Mouse (Mus musculus) splenic B cell, adult 2 months (primary cell): ENCODE data around the gene Arhgap19.
"Not testable (repeated sequence)": the region's sequence is repeated elsewhere in the genome, so short reads cannot be mapped to it uniquely, and the experiment has no call there.

Experiments used
- DNase-seq: peaks from one replicate; pipeline ENCODE4 v3.0.0-alpha.2; 2011; ENCODE audit warnings: low read depth, low spot score
- H3K27me3 ChIP-seq: 2 replicates; pipeline ENCODE4 v1.6.1; 2012; ENCODE audit warnings: mild to moderate bottlenecking, low read length, moderate library complexity, mixed read lengths; ENCODE audit not compliant: control insufficient read depth, poor library complexity, insufficient read depth, severe bottlenecking
- H3K36me3 ChIP-seq: 2 replicates; pipeline ENCODE4 v1.6.1; 2012; ENCODE audit warnings: mild to moderate bottlenecking, low read length, moderate library complexity, mixed read lengths; ENCODE audit not compliant: control insufficient read depth, poor library complexity, insufficient read depth, severe bottlenecking

Arhgap19 gene

DNA sequence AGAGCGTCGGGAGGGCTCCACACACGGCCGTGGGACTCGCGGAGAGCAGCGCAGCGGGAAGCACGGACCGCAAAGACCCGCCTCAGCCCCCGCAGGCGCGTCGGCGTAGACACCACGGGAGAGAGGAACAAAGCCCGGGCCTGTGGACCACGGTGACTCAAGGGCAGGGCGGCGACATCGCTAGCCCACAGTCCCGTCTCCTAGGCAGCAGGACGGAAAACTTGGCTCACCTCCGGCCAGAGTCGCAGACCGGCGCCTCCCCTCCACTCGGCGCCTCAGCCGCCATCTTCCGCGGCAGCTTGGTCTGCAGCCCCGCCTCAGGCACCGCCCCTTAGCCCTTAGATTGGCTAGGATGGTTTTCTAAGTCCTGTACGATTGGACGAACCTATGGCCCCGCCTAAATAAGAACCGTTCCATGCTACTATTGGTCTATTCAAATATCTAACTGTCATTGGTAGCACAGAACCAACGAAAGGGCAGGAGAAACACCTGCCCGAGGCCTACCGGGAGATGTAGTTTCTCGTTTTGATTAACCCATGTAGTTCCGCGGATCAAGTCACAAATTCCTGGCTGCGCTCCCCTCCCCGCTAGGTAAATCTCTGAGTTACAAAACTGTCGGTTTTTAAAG lies at the start of gene Arhgap19:
Arhgap19 (minus strand) TSS at position 306 of the 628 bp plus-strand sequence.
- DNase-seq = peak; percentile 95
- Histone ChIP-seq H3K27me3 (no peaks in the 10 kb centered on the region), H3K36me3 (no peaks in the 10 kb centered on the region)

GRCm38 (mm10) chr19:41850719-41851543 lies 49.1 kb upstream of the Arhgap19 start:
- Histone ChIP-seq H3K36me3 (no peaks in the 10 kb centered on the region), H3K27me3 (no peaks in the 10 kb centered on the region)
- peak; percentile 58 for DNase-seq

GRCm38 (mm10) chr19:41850021-41850718 lies 48.3 kb upstream of the Arhgap19 start:
- no peak for DNase-seq
- Histone ChIP-seq H3K27me3 (no peaks in the 10 kb centered on the region), H3K36me3 (no peaks in the 10 kb centered on the region)

DNA sequence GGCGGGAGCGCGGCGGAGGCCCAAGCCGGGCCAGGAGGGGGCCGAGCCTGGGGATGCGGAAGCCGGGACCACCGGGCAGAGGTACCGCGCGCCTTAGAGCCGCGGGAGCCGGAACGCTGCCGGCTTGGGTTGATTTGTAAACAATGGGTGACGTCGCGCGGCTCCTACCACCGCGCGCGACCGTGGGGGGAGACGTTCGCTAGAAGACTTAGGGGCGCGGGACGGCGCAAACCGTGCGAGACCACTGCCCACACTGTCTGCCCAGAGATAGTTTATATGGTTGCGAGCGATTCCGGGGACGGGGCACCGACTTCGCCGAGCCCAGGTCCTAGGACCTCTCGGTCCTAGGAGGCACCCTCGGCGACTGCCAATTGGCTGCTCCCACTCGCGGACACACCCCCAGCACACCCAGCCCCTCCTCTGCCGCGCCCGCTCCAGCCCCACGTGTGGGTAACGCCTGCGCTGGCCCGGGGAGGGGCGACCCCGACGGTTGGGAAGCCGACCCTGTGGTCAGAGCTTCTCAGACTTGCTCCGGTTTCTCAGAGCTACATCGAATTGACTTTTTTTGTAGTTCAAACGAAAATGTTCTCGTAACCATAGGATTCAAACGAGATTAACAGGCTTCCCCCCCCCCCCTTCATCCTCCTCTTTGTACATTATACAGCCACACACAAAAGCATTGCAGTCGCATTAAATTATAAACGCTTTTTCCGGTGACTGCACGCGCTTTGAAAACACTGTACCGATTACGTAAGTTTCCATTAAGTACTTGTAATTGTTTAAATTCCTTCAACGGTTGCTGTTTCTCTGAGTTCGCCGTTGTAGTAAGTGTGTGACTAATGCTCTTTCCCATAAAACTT lies 46.4 kb upstream of the Arhgap19 start, which contains the start of gene Frat2:
Frat2 (minus strand) TSS at position 141 of the 860 bp plus-strand sequence.
- Histone ChIP-seq H3K36me3 (no peaks in the 10 kb centered on the region), H3K27me3 (no peaks in the 10 kb centered on the region)
- peak; percentile 92 for DNase-seq

DNA sequence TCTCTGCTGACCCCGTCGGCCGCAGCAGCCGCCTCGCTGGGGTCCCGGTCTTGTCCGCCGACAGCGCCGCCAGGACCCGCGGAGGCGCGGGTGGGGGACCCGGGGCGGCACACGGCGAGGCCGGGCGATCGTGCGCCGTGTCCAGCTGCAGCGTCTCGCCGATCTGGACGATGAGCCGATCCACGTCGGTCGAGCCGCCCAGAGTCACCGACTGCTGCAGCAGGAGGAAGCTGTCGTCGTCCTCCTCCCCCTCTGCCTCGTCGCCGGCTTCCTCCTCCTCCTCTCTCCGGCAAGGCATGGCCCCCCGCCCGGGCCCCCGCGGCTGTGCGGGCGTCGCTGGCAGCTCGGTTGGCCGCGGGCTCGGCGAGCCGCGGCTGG lies 45.8 kb upstream of the Arhgap19 start:
- H3K27me3 ChIP-seq, DNase-seq: not testable (repeated sequence)

DNA sequence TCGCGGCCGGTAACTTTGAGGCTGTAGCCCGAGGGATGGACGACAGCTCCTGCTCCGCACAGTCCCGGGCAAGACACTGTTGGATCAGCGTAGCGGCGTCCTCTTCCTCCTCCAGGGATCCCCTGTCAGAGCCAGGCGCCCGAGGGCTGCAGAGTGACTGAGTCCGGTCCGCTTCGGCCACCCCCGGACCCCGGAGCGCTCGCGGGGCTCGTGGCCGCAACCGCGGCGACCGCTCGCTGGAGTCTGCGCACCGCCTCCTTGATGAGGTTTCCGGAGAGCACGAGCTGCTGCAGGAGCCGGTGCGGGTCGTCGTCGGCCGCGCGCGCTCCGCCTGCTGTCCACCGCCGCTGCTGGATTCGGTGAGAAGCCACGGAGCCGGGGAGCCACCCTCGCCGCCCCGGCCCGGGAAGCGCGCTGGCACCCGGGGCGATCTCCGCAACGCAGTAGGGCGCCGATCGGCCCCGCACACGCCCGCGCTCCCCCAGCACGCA lies 45.3 kb upstream of the Arhgap19 start:
- peak; percentile 42 for DNase-seq
- no peaks in the 10 kb centered on the region for H3K36me3 ChIP-seq
- H3K27me3 ChIP-seq = no peaks in the 10 kb centered on the region

More for the DNA sequence above, 45.8 kb upstream of the Arhgap19 start:
- not testable (repeated sequence) for H3K36me3 ChIP-seq

GRCm38 (mm10) chr19:41846366-41847090 lies 44.7 kb upstream of the Arhgap19 start:
- Histone ChIP-seq H3K36me3 (no peaks in the 10 kb centered on the region), H3K27me3 (no peaks in the 10 kb centered on the region)
- no peak for DNase-seq

GRCm38 (mm10) chr19:41844345-41844744 lies 42.5 kb upstream of the Arhgap19 start:
- Histone ChIP-seq H3K27me3 (no peaks in the 10 kb centered on the region), H3K36me3 (no peaks in the 10 kb centered on the region)
- peak; percentile 60 for DNase-seq

DNA sequence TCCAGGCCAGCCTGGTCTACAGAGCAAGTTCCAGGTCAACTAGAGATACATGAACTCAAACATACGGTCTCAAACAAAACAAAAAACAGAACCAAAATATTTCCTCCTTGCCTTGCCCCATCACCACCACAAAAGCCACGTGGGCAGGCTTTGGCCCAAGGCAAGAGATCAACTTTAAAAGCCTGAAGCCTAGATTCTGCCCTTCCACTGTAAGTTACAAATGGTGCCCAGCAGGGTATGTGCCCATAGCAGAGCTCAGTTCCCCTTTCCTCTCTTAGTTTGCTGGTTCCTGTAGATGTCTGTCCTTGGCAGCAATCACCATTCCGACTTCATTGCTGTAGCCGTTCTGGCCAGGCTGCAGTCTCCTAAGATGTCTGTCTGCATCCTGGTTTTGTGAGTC lies 40.9 kb upstream of the Arhgap19 start:
- peak; percentile 27 for DNase-seq
- Histone ChIP-seq H3K27me3 (no peaks in the 10 kb centered on the region), H3K36me3 (no peaks in the 10 kb centered on the region)

GRCm38 (mm10) chr19:41842196-41842595 lies 40.3 kb upstream of the Arhgap19 start:
- no peak for DNase-seq
- Histone ChIP-seq H3K36me3 (no peaks in the 10 kb centered on the region), H3K27me3 (no peaks in the 10 kb centered on the region)

DNA sequence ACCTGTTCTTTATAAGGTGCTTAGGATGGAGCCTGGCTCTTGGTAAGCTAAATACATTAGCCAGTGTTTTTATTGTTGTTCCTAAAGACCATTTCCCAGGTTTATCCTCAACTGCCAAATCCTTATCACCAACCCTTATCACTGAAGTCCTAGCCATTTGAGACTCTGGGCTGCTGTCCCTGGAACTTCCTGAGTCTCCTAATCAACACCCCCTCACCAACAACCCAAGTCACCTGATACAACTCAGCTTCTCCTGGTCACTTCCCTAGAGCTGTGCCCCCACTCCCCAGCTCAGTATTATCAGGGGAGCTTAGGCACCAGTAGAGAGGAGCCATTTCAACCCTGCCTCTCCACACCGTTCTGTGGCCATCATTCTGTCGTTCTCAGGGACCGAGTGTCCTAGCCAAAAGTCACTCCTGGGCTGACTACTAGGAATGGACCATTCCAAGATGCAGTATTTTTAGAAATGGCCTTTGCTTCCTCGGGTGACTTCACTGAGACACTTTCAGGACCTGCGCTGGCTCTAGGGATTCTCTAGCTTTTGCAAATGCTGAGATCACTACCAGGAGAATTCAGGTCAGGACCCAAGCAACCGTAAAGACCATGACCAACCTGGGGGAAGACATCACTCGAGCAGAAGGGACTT lies 39.4 kb upstream of the Arhgap19 start:
- H3K27me3 ChIP-seq = no peaks in the 10 kb centered on the region
- DNase-seq = no peak
- H3K36me3 ChIP-seq = no peaks in the 10 kb centered on the region

DNA sequence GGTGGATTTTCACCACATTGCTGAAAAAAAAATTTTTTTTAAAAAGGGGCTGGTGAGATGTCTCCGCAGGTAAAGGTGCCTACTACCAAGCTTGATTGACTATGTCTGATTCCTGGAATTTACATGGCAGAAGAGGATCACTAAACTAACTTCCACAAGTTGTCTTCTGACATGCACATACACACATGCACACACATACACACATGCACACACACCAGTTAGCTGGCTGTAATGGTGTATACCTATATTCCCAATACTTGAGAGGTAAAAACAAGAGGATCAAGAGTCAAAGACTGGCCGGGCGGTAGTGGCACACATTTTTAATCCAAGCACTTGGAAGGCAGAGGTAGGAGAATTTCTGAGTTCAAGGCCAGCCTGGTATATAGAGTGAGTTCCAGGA lies 37.8 kb upstream of the Arhgap19 start:
- no peak for DNase-seq
- no peaks in the 10 kb centered on the region for H3K36me3 ChIP-seq
- no peaks in the 10 kb centered on the region for H3K27me3 ChIP-seq

- no peaks in the 10 kb centered on the region for H3K27me3 ChIP-seq
- DNase-seq = no peak
- no peaks in the 10 kb centered on the region for H3K36me3 ChIP-seq
These were observed 37.0 kb upstream of the Arhgap19 start for GRCm38 (mm10) chr19:41838808-41839207.
